Mouse (Mus musculus) stomach, embryonic 14.5 days (tissue): ENCODE results near the gene Bicdl1. TPM values are rescaled to one million over a fixed set of nuclear protein-coding genes. Genes with fewer than 3 reads are reported as not detected.

ENCODE experiments used
- ATAC-seq: fragments of 200-750 bp; cut with Nextera tagmentation; 2 replicates; pipeline ENCODE4 v1.8.0; 2017; ENCODE audit warnings: low read depth, moderate TSS enrichment; ENCODE audit not compliant: insufficient number of reproducible peaks, insufficient read depth, low FRiP score
- H3K27ac ChIP-seq: fragments of 300-500 bp; sonication (generic); 2 replicates; pipeline ENCODE4 v1.5.1; 2014; ENCODE audit warnings: mild to moderate bottlenecking, low read length, moderate library complexity, mixed read lengths
- H3K27me3 ChIP-seq: fragments of 300-500 bp; sonication (generic); 2 replicates; pipeline ENCODE4 v1.6.1; 2014; ENCODE audit warnings: low read length, control low read depth, mixed read lengths; ENCODE audit not compliant: control insufficient read depth, insufficient read depth
- H3K36me3 ChIP-seq: fragments of 300-500 bp; sonication (generic); 2 replicates; pipeline ENCODE4 v1.6.1; 2014; ENCODE audit warnings: mild to moderate bottlenecking, control low read depth, low read length, moderate library complexity, mixed read lengths; ENCODE audit not compliant: control insufficient read depth, insufficient read depth
- H3K4me1 ChIP-seq: fragments of 300-500 bp; sonication (generic); 2 replicates; pipeline ENCODE4 v1.6.1; 2014; ENCODE audit warnings: low read length, control low read depth, mixed read lengths; ENCODE audit not compliant: control insufficient read depth, insufficient read depth
- H3K4me2 ChIP-seq: fragments of 300-500 bp; sonication (generic); replicated peaks from 2 replicates; pipeline ENCODE4 v1.6.1; 2014; ENCODE audit warnings: low read depth, low read length, control low read depth
- H3K4me3 ChIP-seq: fragments of 300-500 bp; sonication (generic); 2 replicates; pipeline ENCODE4 v1.5.1; 2014; ENCODE audit warnings: low read depth, low read length, control low read depth
- H3K9ac ChIP-seq: fragments of 300-500 bp; sonication (generic); replicated peaks from 2 replicates; pipeline ENCODE4 v1.6.1; 2014; ENCODE audit warnings: low read depth, mild to moderate bottlenecking, control low read depth, low read length, moderate library complexity, mixed read lengths
- H3K9me3 ChIP-seq: fragments of 300-500 bp; sonication (generic); 2 replicates; pipeline ENCODE4 v1.6.1; 2016; ENCODE audit warnings: low read depth, low read length, control low read depth; ENCODE audit not compliant: control insufficient read depth
- WGBS: fragments of 180-500 bp; shearing (Covaris S2); extraction: QIAGEN DNeasy Blood & Tissue Kit; methylation state at CpG from one replicate; pipeline ENCODE4 v1.1.7; 2014; 5-methylcytosine and 5-hydroxymethylcytosine counted together
- polyA plus RNA-seq: library from polyadenylated mRNA; unstranded; fragments of >200 nt; fragmentation: Nextera tagmentation; extraction: Ambion mirVana; gene quantifications from 2 replicates; pipeline ENCODE4 v1.2.1, GENCODE M21; 2014

Bicdl1 gene
- polyA plus RNA-seq, 1 experiment from 2014 or later = 11.6 TPM

- H3K9me3 ChIP-seq = no peaks in the 10 kb centered on the region
- H3K9ac ChIP-seq = no peak overlapping the region
- 80% methylated on average over 1 of the region's 1 CpGs for WGBS
- peaks cover 2% of the 10 kb centered on the region; the same call in 1 of the 2 replicates for H3K4me1 ChIP-seq
- no peak overlapping the region for H3K27ac ChIP-seq
- H3K4me2 ChIP-seq = no peak overlapping the region
- no peaks in the 10 kb centered on the region for H3K36me3 ChIP-seq
- no peak overlapping the region for H3K4me3 ChIP-seq
- no peaks in the 10 kb centered on the region for H3K27me3 ChIP-seq
- ATAC-seq = no peak
Observed at GRCm38 (mm10) chr5:115657234-115657633, 74.2 kb downstream of the Bicdl1 start.

GRCm38 (mm10) chr5:115656677-115657076, 74.7 kb downstream of the Bicdl1 start:
- ATAC-seq = no peak
- Histone ChIP-seq H3K9me3 (no peaks in the 10 kb centered on the region), H3K4me1 (peaks cover 2% of the 10 kb centered on the region; the same call in 1 of the 2 replicates), H3K4me3 (no peak overlapping the region), H3K27me3 (no peaks in the 10 kb centered on the region), H3K4me2 (no peak overlapping the region), H3K36me3 (no peaks in the 10 kb centered on the region), H3K9ac (no peak overlapping the region), H3K27ac (no peak overlapping the region)
- WGBS = 65% methylated on average over 6 of the region's 6 CpGs

GRCm38 (mm10) chr5:115653776-115654175, 77.6 kb downstream of the Bicdl1 start:
- no peaks in the 10 kb centered on the region for H3K36me3 ChIP-seq
- H3K4me1 ChIP-seq = peaks cover 2% of the 10 kb centered on the region; the same call in 1 of the 2 replicates
- H3K9me3 ChIP-seq = no peaks in the 10 kb centered on the region
- H3K9ac ChIP-seq = no peak overlapping the region
- 87% methylated on average over 12 of the region's 12 CpGs for WGBS
- H3K27ac ChIP-seq = no peak overlapping the region
- no peak overlapping the region for H3K4me2 ChIP-seq
- no peak overlapping the region for H3K4me3 ChIP-seq
- ATAC-seq = no peak
- no peaks in the 10 kb centered on the region for H3K27me3 ChIP-seq

GRCm38 (mm10) chr5:115652681-115653575, 78.5 kb downstream of the Bicdl1 start:
- H3K27ac ChIP-seq = peak overlapping the region; percentile 80
- H3K4me3 ChIP-seq = peak overlapping the region; percentile 31
- WGBS = 2% methylated on average over 35 of the region's 35 CpGs
- no peaks in the 10 kb centered on the region for H3K27me3 ChIP-seq
- H3K4me1 ChIP-seq = peaks cover 2% of the 10 kb centered on the region; the same call in 1 of the 2 replicates
- H3K9me3 ChIP-seq = no peaks in the 10 kb centered on the region
- H3K36me3 ChIP-seq = peaks cover under 1% of the 10 kb centered on the region; the same call in 1 of the 2 replicates
- peak overlapping the region; percentile 50 for H3K4me2 ChIP-seq
- H3K9ac ChIP-seq = no peak overlapping the region; the same call in 1 of the 2 replicates
- peak; percentile 100 for ATAC-seq

GRCm38 (mm10) chr5:115651821-115652220, 79.6 kb downstream of the Bicdl1 start:
- no peaks in the 10 kb centered on the region for H3K27me3 ChIP-seq
- no peak overlapping the region for H3K4me2 ChIP-seq
- WGBS = 89% methylated on average over 10 of the region's 10 CpGs
- no peak overlapping the region for H3K27ac ChIP-seq
- H3K36me3 ChIP-seq = peaks cover 5% of the 10 kb centered on the region; the same call in 1 of the 2 replicates
- H3K9me3 ChIP-seq = no peaks in the 10 kb centered on the region
- H3K4me1 ChIP-seq = peaks cover 2% of the 10 kb centered on the region; the same call in 1 of the 2 replicates
- no peak overlapping the region for H3K9ac ChIP-seq
- H3K4me3 ChIP-seq = no peak overlapping the region
- ATAC-seq = no peak

GRCm38 (mm10) chr5:115650885-115651284, 80.5 kb downstream of the Bicdl1 start:
- no peak overlapping the region for H3K4me3 ChIP-seq
- H3K36me3 ChIP-seq = peaks cover 14% of the 10 kb centered on the region; the same call in 1 of the 2 replicates
- WGBS = 88% methylated on average over 10 of the region's 10 CpGs
- H3K4me2 ChIP-seq = no peak overlapping the region
- no peak overlapping the region for H3K27ac ChIP-seq
- no peak overlapping the region for H3K9ac ChIP-seq
- peaks cover 2% of the 10 kb centered on the region; the same call in 1 of the 2 replicates for H3K4me1 ChIP-seq
- H3K27me3 ChIP-seq = no peaks in the 10 kb centered on the region
- no peak for ATAC-seq
- H3K9me3 ChIP-seq = no peaks in the 10 kb centered on the region

- Histone ChIP-seq H3K4me2 (no peak overlapping the region), H3K9ac (no peak overlapping the region), H3K4me1 (peaks cover 2% of the 10 kb centered on the region; the same call in 1 of the 2 replicates), H3K9me3 (no peaks in the 10 kb centered on the region), H3K4me3 (no peak overlapping the region), H3K27me3 (no peaks in the 10 kb centered on the region), H3K27ac (no peak overlapping the region), H3K36me3 (peaks cover 25% of the 10 kb centered on the region)
- WGBS = 85% methylated on average over 8 of the region's 8 CpGs
- no peak for ATAC-seq
Observed at GRCm38 (mm10) chr5:115649699-115650098, 81.7 kb downstream of the Bicdl1 start.

- 78% methylated on average over 3 of the region's 3 CpGs for WGBS
- Histone ChIP-seq H3K36me3 (peaks cover 30% of the 10 kb centered on the region), H3K4me1 (peaks cover 2% of the 10 kb centered on the region; the same call in 1 of the 2 replicates), H3K27me3 (no peaks in the 10 kb centered on the region), H3K9me3 (no peaks in the 10 kb centered on the region), H3K9ac (no peak overlapping the region), H3K27ac (no peak overlapping the region), H3K4me3 (no peak overlapping the region), H3K4me2 (no peak overlapping the region)
- ATAC-seq = no peak
Observed at GRCm38 (mm10) chr5:115648876-115649275, 82.5 kb downstream of the Bicdl1 start.
